Mouse (Mus musculus) cerebral cortex, adult 2 months (tissue): ENCODE measurements around the gene Il15ra.

Experiments
- WGBS: fragments of 180-500 bp; shearing (Covaris S2); methylation state at CpG from one replicate; pipeline ENCODE4 v1.1.7; 2018; 5-methylcytosine and 5-hydroxymethylcytosine counted together

The Il15ra gene

DNA sequence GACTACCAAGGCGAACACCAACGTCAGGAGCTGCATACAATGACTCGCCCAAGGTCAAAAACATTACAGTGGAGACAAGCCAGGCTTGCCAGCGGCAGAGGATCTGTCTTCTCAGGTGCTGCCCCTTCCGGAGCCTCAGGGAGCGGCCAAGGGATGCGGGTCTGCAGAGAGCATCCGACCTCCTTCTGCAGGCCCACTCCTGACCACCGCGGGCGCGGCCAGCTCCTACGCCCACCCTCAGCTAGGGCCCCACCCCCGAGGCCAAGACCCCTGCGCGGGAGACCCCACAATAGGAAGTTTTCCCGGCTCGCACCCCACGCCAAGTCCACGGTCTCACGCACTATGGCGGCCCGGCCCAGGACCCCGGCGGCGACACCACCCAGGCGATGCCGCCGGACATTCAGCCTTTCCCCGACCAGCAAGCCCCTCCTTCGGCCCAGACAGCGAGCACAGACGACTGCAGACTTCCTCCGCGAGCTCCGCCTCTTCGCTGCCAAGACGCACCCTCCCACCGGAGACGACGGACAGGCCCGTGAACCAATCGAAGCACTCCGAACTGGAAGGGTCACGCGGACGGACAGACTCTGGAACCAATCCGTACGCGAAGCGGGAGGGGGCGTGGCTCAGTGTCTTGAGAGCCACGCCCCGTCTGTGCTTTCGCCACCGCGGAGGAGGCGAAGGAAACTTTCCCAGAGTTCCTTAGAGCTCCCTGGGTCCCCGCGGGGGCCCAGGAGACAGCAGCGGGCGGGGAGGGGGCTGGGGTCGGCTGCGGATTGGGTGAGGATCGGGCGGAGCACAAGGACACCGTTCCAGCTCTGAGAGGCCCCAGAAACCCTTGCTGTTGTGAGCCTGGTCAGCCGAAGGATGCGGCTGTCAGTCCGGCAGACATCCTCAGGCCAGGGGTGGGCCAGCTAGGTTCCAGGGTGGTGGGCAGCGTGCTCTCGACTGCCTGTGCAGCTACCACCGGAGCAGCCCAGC lies 72.3 kb downstream of the Il15ra start, which contains the start of the genes Fbh1 and Ankrd16:
Fbh1 (minus strand) TSS at position 492 of the 978 bp plus-strand sequence.
Ankrd16 (plus strand) TSS at position 786 of the 978 bp plus-strand sequence.
- WGBS, result under 1% methylated on average over 73 of the region's 73 CpGs

DNA sequence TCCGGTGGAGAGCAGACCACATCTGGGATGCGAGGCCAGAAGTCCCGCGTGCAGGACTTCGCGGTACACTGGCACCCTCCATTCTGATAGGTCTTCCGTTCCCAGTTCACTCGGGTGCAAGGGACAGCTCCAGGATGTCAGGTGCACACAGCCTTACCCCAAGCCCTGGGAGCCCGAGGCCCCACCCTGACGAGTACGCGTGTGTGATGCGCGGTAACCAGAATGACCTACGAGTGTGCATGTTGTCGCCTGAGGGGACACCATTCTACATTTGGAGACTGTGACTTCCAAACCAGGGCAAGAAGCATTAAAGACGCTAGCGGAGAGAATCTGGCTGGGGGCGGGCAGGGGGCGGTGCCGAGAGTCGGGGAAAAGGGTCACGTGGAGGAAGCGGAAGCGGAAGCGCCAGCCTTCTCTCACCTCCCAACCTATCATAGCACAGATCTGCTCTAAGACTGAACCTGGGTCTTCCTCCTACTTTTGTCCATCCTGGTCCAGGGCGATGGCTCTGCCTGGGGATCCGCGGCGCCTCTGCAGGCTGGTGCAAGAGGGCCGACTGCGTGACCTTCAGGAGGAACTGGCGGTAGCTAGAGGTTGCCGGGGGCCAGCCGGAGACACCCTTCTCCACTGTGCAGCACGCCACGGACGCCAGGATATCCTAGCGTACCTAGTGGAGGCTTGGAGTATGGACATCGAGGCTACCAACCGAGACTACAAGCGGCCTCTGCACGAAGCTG lies 73.2 kb downstream of the Il15ra start:
- WGBS, result under 1% methylated on average over 43 of the region's 43 CpGs
